Mouse (Mus musculus) T-cell, adult 2 months (primary cell): ENCODE results near the gene Kbtbd13.

Experiments used
- DNase-seq: peaks from one replicate; pipeline ENCODE4 v3.0.0; 2022; ENCODE audit warnings: low spot score

The Kbtbd13 gene

DNA sequence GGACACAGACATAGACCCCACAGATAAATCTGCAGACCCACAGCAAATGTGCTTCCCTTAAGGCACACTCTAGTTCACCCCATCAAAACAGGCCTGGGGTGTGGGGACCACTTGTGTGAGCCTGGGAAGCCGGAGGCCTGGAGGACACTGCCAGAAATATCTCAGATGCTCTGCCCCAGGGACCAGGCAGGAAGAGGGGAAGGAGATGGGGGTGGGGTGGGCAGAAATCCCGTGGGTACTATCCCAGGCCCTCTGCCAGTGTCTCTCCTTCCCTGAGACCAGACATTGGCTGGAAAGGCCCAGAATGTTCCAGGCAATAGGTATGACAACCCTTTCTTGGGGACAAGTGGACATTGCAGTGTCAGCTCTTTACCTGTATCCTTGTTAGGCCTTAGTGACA is 2.2 kb upstream of the Kbtbd13 start:
- no peak for DNase-seq

DNA sequence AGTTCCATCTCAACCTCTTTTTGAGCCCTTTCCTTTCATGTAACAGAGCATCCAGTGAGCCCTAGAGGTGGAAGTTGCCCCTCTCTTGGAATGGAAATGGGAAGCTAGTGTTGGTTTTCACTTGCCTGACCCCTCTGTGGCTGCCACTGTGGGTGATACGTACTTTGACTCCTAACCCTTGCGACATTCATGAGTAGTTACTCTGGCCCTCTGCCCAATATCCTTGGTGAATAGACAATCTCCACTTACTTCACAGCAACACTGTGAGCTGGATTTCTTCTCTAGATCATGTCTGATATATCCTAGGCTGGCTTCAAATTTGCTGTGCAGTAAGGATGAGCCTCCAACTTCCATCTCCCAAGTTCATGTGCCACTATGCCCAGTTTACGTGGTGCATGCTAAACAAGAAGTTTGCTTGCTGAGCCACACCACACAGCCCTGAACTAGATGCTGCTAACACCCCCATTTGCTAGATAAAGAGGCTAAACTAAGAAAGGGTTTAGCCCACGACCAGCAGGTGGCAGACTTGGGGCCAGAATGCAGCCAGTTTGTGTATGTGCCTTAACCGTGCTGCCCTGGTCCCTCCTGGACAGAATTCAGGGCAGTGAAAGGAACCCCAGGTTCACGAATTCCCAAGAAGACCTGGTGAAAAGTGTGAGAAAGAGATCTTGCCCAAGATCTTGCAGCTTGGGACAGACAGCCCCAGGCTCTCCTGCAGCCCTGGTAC is 1.3 kb upstream of the Kbtbd13 start:
- DNase-seq = peak; percentile 27

DNA sequence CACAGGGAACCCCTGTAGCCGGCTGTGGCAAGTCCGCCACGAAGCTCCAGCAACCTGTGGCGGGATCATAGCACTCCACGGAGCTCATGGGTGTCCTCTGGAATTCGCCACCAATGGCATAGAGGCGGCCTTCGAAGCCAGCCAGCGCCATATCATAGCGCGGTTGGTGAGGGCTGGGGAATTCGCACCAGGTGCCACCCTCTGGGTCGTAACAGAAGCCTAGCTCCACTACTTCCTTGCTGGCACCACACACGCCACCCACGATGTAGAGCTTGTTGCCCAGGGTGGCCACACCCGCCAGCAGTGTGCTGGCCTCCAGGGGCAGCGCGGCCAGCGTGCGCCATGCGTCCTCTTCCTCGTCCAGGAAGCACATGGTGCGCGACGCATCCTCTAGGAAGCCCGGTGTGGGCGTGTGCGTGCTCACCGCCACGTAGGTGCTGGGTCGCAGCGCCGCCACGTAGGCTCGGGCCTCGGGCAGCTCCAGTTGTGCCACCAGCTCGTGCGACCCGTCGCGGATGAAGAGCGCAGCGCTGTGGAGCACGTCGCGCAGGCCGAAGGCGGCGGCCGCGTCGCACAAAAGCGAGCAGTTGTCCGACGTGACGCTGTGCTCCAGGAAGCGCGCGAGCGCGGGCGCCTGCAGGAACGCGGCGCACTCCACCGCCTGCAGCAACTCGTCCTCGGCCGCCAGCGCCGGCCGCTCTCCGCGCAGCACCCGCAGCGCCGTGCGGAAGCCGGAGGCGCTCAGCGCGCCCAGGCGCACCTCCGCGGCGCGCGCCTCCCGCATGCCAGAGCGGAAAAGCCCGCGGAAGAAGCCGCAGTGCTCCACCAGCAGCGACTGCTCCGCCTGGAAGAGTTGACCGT is 470 bp downstream of the Kbtbd13 start:
- no peak for DNase-seq

DNA sequence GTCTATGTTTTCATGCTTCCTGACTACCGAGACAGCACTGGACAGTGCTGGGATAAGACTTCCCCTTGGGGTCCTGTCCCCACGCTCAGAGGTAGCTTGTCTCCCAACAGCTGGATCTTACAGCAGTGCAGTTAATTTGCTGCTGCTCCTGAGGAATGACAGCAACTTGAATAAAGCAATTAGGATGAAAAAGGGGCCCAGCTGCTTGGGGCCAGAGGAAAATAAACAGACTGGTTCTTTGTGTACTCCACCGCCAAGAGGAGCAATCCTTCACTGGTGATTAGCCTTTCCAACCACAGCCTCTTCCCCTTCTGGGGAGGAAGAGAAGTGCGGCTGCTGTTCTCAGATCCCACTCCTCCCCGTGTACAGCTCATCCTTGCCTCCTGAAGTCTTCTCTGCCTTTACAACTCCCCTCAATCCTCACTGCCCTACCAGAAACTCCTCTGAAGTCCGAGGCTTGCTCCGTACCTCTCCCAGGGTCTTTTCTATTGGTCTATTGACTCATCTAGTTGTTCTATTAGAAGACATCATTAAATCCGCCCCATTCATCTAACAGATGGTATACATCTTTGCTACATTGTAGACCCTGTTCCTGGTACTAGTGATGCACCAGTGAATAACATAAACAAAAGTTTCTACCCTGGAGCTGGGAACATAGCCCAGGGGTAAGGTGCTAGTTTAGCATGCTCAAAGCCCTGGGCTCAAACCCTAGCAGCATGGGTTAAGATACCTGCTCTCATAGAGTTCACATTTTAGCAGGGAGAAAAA is 4.9 kb downstream of the Kbtbd13 start:
- DNase-seq = no peak

DNA sequence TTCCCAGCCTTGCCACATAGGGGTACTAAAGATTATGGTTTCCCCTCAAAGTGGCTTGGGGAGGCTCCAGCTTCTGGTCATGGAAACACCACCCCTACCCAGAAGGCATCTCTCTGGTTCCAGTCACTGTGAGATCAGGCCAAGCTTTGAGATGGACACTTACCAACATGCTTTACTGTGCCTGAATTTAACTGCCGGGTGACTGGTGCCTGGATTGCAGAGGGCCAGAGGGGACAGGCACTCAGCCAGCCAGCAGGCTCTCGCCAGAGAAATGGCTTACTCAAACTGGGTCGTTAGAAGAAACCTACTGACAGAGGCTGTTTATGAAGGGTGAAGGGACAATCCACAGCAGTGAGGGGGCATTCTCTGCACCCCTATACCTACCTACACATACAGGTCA is 7.2 kb downstream of the Kbtbd13 start:
- no peak for DNase-seq

DNA sequence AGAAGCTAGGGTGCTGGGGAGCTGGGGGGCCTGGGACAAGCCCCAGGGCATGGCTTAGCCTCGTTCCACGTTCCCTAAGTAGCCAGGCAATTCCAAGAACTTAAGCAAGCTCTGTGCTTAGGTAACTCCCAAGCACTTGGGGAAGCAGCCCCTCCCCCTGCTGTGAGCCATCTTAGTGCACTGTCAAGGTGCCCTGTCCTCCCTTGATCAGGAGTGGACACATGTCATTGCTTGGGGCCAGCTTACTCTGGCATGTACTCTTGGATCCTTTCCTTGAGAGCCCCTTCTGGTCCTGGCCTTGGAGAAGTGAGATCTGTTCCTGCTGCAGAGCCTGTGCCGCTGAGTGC is 8.7 kb downstream of the Kbtbd13 start:
- no peak for DNase-seq

DNA sequence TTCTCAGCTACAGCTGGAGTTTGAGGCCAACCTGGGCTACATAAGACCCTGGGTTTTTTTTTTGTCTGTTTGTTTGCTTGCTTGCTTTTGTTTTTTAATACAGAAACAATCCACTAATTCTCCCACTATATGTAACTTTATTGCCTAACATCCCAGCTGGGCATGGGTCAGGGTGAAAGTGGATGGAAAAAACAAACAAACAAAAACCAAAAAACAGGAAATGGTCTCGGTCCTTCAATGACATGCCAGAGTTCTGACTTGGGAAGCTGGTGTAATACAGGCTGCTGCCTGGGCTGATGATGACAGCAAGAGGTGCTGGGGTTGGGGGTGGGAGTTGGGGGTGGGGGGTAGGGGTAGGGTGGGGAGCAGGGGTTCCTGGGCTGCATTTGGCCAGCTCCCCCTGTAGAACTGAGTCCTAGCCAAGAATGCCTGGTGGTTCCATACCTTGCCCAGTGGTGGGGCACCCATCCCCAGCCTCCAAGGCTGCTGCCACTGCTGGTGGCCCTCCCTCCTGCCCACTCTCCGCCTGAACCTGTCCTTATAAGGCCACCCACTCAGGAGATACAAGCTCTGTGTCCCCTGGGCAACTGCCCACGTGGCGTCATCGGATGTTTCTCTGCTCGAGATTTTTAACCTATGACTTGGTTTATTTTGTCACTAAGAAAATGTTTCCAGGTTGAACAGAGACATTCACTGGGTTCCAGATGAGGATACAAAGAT is 9.3 kb downstream of the Kbtbd13 start:
- no peak for DNase-seq

DNA sequence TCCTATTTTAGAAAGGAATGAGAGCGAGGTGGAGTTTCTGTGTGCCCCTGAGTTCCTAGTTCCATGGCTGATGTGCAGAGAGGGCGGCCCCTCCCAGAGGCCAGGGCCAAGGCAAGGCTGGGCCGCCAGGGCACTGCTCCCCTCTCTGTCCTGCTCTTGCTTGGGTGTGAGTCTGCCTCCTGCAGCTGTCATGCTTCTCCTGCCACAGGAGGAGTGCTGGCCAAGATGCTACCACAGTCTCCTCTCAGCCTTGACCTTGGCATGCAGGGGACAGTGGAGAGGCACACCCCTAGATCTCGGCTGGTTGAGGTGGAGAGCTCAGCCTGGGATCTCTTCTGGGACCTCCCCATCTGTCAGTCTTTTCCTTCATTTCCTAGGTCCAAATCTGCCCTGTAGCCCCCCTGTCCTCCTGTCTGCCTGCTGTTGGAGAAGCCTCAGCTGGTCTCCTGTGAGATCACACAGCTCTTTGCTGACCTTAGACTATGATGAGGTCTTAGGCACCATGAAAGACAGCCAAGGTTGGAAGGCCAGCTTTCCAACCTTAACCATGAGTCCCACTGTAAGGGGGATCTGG is 10.3 kb downstream of the Kbtbd13 start:
- no peak for DNase-seq

DNA sequence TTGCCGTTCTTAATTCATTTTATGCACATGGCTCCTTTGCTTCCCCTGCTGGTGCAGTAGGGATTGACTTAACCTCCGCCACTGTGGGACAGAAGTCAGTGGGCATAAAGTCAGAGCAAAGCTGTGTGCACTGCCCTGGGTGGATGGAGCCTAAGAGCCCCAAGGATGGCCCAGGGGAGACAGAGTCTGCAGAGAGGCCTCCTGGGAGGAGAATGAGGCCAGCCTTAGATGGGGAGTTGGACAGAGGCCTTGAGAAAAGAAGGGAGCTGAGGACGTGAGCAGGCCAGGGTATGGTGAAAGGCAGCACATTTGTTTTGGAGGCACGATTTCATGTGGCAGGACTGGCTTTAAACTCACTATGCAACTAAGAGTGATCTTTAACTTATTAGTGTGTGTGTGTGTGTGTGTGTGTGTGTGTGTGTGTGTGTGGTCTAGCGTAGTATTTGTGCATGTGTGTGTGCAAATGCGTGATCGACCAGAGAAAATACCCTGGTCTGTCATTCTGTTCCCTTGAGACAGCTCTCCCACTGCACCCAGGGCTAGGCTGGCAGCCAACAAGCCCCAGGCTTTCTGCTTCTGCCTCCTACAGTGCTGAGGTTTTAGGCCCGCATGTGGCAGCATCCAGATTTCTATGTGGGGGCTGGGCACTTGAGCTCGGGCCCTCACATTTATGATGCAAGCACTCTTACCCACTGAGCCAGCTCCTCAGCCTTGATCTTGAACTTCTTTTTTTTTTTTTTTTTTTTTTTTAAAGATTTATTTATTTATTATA is 16.1 kb downstream of the Kbtbd13 start:
- DNase-seq = no peak

DNA sequence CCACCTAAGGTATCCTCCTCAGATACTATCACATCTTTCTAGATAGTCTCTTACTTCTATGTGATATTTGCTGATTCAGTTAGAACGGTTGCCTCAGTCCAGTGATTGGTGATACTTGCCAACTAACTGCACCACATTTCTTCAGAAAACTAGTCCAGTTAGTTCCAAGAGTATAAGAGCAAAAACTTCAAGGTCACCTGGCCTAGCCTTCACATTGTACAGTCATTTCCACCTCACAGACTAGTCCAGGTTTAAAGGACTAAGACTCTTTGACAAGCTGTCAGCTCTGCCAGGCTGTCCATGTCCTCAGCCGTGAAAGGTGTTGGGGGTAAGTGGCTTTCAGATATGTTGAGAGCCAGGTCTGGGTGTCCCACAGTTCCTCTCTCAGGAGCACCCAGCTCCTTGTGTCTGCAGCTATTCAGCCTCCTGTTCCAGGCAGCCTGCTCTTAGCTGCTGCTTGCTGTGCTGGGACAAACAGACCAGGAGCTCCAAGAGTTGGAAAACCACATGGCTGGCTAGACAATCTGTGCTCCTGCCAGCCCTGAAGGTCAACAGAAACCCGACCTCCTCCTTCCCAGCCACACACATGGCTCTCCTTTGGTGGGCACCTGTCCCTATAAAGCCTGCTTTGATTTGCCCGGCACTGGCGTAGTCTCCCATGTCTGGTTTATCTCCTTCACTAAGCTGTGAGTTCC is 16.8 kb downstream of the Kbtbd13 start:
- DNase-seq = no peak

DNA sequence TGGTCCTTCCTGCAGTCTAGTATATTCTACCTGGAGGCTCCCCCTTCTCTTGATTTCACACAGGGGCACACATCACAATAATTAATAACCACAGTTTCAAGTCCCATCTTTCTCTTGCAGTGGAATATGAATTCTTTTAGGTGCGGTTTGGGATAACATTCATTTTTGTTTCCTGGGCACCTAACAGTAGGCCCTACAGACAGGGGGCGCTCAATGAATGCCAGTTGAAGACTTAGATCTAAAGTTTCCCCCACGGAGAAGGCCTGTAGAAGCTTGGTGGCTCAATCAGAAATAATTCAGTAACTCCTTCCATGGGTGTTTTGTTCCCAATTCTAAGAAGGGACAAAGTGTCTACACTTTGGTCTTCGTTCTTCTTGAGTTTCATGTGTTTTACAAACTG is 19.0 kb downstream of the Kbtbd13 start:
- no peak for DNase-seq

DNA sequence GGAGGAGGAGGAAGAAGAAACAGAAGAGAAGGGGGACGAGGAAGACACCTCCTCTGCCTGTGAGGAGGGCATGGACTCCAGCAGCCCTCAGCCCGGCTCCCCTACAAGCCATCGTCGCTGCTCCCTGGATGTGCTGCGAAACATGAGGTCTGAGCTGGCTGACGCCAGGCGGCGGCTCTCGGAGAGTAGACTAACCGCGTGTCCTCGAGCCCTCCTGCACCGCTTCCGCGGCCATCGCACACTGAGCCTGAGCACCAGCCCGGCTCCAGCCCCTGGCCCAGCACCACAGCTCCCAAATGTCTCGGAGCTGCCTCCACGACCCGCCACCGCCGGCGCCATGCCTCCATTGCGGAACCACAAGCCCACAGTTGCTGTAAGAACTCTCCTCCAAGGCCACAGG is 19.7 kb downstream of the Kbtbd13 start:
- DNase-seq = no peak

DNA sequence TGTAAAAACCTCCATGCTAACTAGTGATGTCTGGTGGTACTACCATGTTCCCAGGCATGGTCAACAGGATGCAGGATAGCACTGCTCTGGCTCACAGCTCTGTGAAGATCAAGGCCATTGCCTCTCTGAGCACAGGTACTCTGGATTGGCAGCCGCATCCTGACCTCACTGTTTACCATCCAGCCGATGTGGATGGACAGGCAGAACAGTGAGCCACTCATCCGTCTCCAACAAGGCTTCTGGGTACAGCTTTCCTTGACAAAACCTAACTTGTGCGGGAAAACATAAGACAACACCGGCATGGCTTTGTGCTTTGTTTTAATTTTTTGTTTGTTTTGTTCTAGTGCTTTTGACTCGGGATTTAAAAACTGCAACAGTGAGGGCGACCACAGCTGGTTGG is 25.7 kb downstream of the Kbtbd13 start:
- no peak for DNase-seq

DNA sequence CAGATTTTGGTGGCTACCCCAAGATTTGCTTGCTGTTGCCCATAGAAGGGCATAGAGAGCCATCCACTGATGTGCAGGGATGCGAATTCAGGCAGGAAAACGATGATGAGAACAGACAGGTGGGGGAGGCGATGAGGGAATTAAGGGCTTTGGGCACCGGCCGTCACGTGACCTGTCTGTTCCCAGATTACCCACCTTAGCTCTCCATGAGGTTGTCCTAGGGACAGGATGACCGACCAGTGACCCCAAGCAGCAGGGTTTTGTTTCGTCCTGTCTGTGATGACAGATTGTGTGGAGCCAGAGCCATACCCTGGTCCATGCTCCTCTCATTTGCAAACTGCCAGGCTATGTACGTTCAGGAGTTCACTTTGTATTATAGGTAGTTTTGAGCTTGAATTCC is 27.8 kb downstream of the Kbtbd13 start:
- DNase-seq = no peak

DNA sequence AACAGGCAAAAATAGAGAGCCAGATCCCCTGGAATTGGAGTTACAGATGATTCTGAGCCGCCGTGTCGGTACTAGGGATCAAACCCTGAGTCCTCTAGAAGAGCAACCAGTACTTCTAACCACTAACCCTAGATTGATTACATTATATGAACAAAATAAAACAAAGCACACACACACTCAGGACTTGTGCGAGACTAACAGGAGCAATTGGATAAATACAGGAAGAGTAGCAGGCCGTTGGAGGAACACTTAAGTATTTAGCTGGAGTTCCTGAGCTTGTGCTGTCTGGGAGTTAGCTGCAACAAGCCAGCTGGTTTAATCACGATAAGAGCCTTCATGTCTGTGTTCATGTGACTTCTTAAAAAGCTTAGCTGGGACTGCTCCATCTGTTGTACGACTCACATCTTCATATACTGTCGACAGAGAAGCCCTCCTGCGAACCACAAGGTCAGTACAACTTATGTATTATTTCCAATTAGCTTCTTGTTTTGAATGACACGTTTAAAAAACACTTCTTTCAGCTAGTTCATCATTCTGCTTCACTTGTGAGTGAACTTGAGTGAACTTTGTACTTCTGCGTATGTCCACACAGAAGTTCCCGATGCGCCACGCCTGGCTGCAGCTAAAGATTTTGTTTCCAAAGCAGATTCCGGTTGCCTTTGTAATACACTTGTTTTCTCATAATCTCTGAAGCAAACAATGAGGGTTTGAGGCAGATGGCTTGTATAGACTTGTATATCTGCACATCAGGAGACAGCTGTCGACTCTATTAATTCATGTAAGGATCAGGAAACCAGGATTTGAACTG is 30.6 kb downstream of the Kbtbd13 start, which contains the start of gene Ubap1l:
Gene Ubap1l (plus strand): TSS at position 401 of the 808 bp plus-strand sequence.
- DNase-seq = no peak

DNA sequence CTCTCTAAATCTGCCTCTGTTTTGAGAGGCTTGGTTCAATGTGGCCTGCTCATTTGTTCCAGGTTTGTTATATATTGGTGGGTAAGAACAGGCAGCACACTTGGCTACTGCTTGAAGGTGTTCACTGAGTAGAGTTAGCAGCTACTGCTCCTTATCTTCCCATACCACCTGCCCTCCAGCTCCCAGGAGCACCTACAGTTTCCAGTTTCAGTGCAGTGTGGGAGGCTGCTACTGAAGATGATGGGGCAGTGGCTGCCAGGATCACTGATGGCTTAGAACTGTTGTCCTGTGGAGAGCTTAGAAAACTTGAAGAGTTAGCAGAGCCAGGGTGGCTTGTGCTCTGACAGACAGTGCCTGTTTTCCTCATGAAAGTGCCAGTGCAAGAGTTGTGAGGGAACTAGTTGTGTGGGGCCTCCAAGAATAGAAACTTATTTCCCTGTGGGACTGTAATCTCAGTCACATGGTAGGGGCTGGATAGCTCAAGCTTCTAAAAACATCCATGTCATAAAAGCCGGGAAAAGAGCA is 32.4 kb downstream of the Kbtbd13 start:
- DNase-seq = no peak

DNA sequence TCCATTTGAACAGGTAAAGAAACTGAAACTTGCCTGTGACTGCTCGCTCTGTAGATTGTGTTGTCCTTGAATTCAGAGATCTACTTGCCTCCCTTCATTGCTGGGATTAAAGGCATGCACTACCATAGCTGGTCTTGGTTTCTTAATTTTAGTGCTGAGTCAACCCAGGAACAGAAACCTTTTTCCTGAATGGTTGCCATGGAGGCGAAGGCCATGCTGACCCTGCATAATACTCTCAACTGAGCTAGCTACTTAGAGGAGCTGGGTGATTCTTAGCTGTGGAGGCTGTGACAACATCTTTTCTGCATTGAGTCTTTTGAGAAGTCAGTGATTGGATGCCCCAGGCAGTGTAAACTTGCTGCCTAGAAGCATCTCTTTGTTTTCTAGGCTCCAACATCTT is 34.5 kb downstream of the Kbtbd13 start:
- no peak for DNase-seq

DNA sequence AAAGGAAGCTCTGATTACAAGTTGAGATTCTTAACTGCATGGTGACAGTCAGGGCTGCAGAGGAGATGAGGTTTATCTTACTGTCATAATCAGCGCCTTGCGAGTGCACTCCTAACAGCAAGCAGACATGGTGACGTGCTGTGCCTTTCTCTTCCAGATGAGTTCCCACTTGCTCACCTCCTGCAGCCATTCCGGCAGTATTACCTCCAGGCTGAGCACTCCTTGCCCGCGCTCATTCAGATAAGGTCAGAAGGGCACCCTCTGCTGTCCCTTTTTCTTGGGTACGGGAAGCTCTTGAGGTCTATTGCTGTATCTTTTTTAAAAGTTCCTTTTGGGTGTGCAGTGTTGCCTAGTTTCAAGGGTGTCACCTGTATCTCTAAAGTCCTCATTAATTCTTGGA is 34.9 kb downstream of the Kbtbd13 start:
- DNase-seq = no peak

DNA sequence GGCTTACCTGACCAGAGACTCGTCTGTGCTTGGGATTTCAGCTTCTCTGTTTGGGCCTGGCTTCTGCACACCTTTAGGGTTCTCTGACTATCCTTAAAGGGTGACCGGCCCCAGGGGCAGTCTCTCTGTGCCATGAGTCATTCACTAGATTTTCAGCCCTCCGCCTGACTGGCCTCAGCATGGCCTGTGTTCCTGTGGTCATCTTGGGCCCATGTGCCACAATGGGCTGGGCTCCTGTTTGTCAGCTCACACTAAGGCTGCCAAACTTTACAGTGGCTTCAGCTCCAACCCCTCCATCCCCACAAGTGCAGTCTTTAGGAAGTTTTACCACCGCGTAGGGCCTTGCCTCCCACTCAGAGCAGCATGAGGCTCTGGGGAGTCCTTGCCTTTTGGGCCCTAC is 38.2 kb downstream of the Kbtbd13 start:
- no peak for DNase-seq
